17 mouse cellular contexts compared by ENCODE assay signal in the genomic region with DNA sequence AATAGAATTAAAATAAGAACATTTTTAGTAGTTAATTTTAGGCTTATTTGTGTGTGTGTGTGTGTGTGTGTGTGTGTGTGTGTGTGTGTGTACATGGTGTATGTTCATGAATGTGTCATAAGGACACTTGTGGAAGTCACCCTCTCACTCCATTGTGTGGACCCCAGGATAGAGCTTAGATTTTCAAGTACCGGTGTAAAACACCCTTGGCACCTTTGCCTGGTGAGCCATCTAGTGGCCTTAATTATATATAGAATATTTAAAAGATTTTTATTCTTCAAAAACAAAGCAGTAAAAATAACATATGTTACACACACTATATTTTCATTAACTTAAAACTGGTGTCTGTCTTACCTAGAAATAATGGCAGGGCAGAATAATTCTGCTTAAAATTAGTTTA. TPM values are rescaled to one million over a fixed set of nuclear protein-coding genes. Genes with fewer than 3 reads are reported as not detected.
DNase-seq lines count a peak whose midpoint lies in the region; ATAC-seq and TF ChIP-seq lines count a peak whose summit lies in the region.
"Had no signal": no experiment of that assay in that cellular context is flagged by ENCODE, and none has a peak within 500 bp of the region (broad histone marks: within the 10 kb centered on the region; RNA-seq: fewer than 3 reads in every experiment).

No protein-coding gene starts in this region.

- no peaks in the 10 kb centered on the region for H3K79me2 ChIP-seq in heart, adult 2 months (replicated peaks; ENCODE audit: control insufficient read depth, insufficient read depth, low read length)

- H3K4me3 ChIP-seq in heart, adult 2 months, result no peak overlapping the region
- H3K4me3 ChIP-seq in heart, embryonic 12.5 days, result no peak overlapping the region
- H3K4me3 ChIP-seq: heart, embryonic 10.5 days; hindbrain, embryonic 15.5 days; myocyte had no signal

- no peak for TF ChIP-seq POLR2A in heart, adult 2 months (IDR thresholded peaks at IDR 0.05; ENCODE audit: insufficient read depth, low read depth, low read length)

- 21% methylated on average over 1 of the region's 1 CpGs for WGBS in heart, adult 2 months
- 22% methylated on average over 1 of the region's 1 CpGs for WGBS in heart, embryonic 12.5 days

- TF ChIP-seq CTCF in heart, adult 2 months (IDR thresholded peaks at IDR 0.05), result peak; percentile 63

- DNase-seq in heart, adult 2 months, result no peak
- DNase-seq in lung, postnatal 36 days, result peak; percentile 18
- DNase-seq in lung, postnatal 10 days, result no peak
- peak; percentile 19 for DNase-seq in R1 (ENCODE audit: low read depth, low spot score)
- peak; percentile 32 for DNase-seq in retina, embryonic 14.5 days (ENCODE audit: low spot score)
- DNase-seq in spleen, adult 18-20 months, result no peak
- DNase-seq in cerebellum, adult 9-11 months, result no peak
- DNase-seq: adrenal gland, adult 2 months; cerebellum, adult 2 months; kidney, postnatal 36 days; left cerebral cortex, postnatal 4 days; lung, adult 2 months; thymus, postnatal 25 days had no signal

- peaks cover 2% of the 10 kb centered on the region for H3K36me3 ChIP-seq in heart, adult 2 months (ENCODE audit: control insufficient read depth, insufficient read depth, low read length)
- H3K36me3 ChIP-seq in heart, embryonic 12.5 days, result peaks cover 27% of the 10 kb centered on the region

- H3K4me2 ChIP-seq in heart, embryonic 12.5 days, result no peak overlapping the region
- H3K4me2 ChIP-seq: hindbrain, embryonic 15.5 days had no signal

- no peak overlapping the region for H3K27ac ChIP-seq in heart, adult 2 months
- H3K27ac ChIP-seq in heart, embryonic 12.5 days (ENCODE audit: poor library complexity, severe bottlenecking), result no peak overlapping the region
- H3K27ac ChIP-seq: heart, embryonic 10.5 days; hindbrain, embryonic 15.5 days had no signal

- H3K9me3 ChIP-seq in heart, embryonic 12.5 days (replicated peaks), result no peaks in the 10 kb centered on the region
- H3K9me3 ChIP-seq: heart, embryonic 10.5 days; hindbrain, embryonic 15.5 days had no signal

- TF ChIP-seq EP300 in heart, adult 2 months (IDR thresholded peaks at IDR 0.05; ENCODE audit: insufficient read depth, low read depth, low read length), result no peak

- ATAC-seq in heart, embryonic 12.5 days (ENCODE audit: insufficient number of reproducible peaks, low FRiP score), result no peak

- H3K27me3 ChIP-seq in heart, adult 2 months (ENCODE audit: control insufficient read depth, insufficient read depth, low read length), result no peaks in the 10 kb centered on the region
- no peaks in the 10 kb centered on the region for H3K27me3 ChIP-seq in heart, embryonic 12.5 days (replicated peaks)
- H3K27me3 ChIP-seq: hindbrain, embryonic 15.5 days had no signal

- intact Hi-C loops in heart, adult 2 months (cut with DNase I), result loop anchor here (1.0 kb wide), 2 partner anchors 67 to 223 kb away; no protein-coding TSS in a partner anchor

- H3K4me1 ChIP-seq in heart, adult 2 months (ENCODE audit: control insufficient read depth, insufficient read depth, low read length), result no peaks in the 10 kb centered on the region; the same call in 1 of the 2 replicates
- 0 out of 2 replicates have a peak, but pooled peaks cover 3% of the 10 kb centered on the region for H3K4me1 ChIP-seq in heart, embryonic 12.5 days (replicated peaks)
- H3K4me1 ChIP-seq: heart, embryonic 10.5 days; hindbrain, embryonic 15.5 days had no signal

- no peak overlapping the region for H3K9ac ChIP-seq in heart, adult 2 months (ENCODE audit: low read depth, low read length)
- no peak overlapping the region for H3K9ac ChIP-seq in heart, embryonic 12.5 days
- H3K9ac ChIP-seq: hindbrain, embryonic 15.5 days had no signal

RNA-seq across cellular contexts. Expression of gene Stradb, which starts 20.4 kb away (rescaled TPM):
- 10 to 100 TPM; 61.3 to 81.4 TPM for total RNA-seq in heart, adult 2 months (2021)
- polyA plus RNA-seq in heart, adult 2 months (2012; rRNA removed), result 28.5 and 47.3 TPM in 2 replicates
- 23.1 and 25.5 TPM in 2 replicates for polyA plus RNA-seq in heart, embryonic 12.5 days (2016; fragmentation: Nextera tagmentation; extraction: Ambion mirVana)

RNA-seq across cellular contexts. Expression of gene Trak2, which starts 20.5 kb away (rescaled TPM):
- 100 to 1,000 TPM; 179 to 232 TPM for total RNA-seq in heart, adult 2 months (2021)
- 71.4 and 94.1 TPM in 2 replicates for polyA plus RNA-seq in heart, adult 2 months (2012; rRNA removed)
- 44.7 and 47.8 TPM in 2 replicates for polyA plus RNA-seq in heart, embryonic 12.5 days (2016; fragmentation: Nextera tagmentation; extraction: Ambion mirVana)

Comparison
In these comparisons a context has a peak if more than half of its experiments do, and no peak if none do; other contexts are left out.
1. DNase-seq: peak in lung, postnatal 36 days (single experiment), R1 (single experiment) and retina, embryonic 14.5 days (single experiment); none in heart, adult 2 months (0 of 2), lung, postnatal 10 days (single experiment), spleen, adult 18-20 months (0 of 2) and cerebellum, adult 9-11 months (single experiment).